Mouse (Mus musculus): ENCODE measurements at regions not wholly inside any gene's neighbourhood (a gene's known extent, or its start where the extent isn't known, plus 50 kb on each side); places are given as distances from the start of the nearest gene placed in this dataset.

DNA sequence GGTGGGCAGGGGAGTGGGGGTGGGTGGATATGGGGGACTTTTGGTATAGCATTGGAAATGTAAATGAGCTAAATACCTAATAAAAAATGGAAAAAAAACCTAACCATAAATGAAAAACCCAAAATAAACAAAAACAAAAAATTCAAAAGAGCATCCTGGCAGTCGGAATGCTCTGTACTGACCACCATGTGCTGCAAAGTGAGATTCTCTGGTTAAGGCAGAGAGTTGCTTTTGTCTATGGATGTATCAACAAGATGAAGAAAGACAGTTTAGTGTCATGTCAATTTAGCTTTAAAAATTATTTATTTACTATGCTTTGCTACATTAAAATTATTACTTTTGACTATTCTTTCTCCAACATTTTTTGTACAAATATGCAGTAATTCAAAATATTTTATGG lies 88.5 kb downstream of the E330014E10Rik start:
- DNase-seq, result no peak

DNA sequence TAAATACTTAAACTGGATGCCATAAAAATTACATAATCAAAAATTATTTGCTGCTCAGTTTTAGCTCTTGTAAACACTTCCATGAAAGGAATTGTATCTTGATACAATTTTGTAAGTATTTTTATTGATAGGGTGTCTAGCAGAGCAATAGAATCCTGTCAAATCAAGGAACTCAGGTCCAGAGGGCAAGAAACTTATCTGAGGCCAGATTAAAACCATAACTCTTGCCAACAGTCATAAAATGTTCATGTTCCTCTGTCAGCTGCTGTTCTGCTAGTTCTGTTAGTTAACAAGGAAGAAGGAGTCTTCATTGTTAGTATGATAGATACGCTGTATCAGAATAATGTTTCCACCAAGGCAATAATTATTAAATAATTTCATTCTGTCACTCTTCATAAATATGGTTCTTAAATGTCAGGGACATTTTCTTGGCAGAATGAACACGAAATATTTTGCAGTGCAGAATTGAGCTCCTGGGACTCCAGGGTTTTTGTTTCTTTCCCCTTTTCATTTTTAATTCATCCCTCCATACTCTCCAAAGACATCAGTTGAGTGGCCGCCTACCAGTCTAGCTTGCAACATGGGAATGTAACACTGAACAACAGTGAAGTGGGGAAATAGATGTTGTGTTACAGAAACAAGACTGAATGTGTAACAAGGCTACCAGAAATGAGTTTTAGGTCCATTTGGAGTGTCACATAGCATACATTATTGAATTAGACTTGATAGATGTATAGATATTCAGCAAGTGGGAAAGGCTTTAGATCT lies 89.1 kb downstream of the E330014E10Rik start:
- DNase-seq, result no peak

DNA sequence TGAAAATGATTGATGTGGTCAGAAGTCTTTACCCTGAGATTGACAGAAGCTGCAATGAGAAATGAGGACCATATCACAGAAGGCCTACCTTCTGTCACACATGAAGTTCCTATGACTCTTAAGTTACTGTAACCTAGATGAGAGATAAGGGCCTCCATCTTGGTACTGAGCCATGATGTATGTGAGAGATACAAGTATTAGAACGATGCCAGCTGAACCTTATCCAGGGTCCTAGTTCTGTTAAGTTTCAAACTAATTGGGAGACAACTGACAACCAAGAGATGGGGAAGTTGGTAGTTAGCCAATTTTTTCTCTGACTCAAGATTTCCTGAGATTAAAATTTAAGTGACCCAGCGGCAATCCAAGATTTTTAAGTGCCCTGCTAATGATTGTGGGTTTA lies 89.7 kb downstream of the E330014E10Rik start:
- DNase-seq, result no peak

DNA sequence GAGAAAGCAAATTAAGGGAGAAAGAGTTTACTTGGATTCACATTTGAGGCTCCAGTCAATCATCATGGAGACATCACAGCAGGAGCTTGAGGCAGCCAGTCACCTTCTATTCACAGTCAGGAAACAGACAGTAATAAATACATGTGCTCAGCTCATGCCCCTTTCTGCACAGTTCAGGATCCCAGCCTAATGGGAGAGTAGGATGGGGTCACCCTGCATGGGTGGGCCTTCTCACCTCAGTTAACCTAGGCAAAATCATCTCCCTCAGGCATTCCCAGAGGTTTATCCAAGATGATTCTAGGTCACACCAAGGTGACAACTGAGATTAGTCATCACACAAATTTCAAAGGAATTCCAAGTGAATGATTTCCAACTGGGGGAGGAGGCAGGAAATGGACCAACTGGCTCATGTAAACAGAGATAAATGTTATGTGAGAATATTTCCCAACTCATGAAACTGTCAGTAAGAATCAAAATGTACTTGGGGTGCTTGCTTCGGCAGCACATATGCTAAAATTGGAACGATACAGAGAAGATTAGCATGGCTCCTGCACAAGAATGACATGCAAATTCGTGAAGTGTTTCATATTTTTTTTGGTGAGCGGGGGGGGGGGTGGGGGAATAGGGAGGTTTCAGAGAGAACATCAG lies 89.8 kb upstream of the Cxcl13 start:
- peak; percentile 25 for DNase-seq

DNA sequence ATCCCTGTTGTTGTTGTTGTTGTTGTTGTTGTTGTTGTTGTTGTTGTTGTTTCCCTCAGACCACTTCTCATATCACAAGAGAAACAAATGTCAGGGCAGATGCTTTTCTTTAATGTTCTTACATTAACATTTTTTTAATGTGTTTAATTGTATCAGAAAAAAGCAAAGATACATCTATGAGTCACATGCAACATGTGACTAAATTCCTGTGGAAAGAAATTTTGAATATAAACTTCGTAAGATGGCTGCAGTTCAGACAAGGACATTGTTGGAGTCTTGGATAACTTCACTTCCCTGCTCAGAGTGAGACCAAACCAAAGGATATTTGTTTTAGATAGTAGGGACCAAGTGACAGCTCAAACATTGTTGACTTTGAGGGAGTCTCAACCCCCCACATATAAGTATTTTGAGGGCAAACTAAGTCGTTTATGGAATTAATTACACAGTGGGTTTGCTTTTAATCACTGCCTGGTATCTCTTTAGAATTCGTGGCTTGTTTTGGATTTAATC lies 86.4 kb upstream of the Cxcl13 start:
- DNase-seq, result no peak

DNA sequence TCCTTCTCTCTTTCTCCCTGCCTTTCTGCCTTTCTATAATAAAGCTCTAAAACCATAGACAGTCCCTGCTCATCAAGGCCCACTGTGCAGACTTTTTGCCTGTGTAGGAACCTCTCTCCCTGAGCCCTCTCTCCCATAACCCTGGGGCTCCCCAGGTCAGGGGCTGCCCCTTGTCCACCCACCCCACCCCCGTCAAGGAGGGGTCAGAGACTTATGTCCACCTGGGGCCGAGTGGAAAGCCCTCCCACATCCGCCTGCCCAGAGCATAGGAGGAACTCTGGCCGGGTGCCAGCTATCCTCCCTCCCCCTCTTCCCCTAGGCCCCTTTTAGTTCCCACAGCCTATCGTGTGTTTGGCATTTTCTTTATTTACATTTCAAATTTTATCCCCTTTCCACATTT lies 81.8 kb upstream of the Cxcl13 start:
- DNase-seq, result peak; percentile 16

DNA sequence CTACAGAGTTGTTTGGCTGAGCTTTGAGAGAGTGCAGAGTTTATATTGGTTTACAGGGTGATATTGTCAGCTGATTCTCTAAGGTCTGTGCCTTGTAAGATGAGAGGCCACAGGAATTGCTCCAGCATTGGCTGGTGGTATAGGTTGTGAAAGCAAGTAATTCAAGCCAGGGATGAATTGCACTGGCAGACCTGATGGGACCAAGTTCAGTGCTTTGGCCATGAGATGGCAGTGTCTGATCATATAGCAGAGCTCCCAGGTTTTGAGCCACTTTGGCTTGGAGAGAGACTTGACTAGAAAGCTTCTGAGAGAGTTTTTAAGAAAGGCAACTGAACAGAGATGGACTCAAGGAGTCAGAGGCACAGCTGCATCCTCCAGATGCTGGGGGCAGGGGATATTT lies 75.8 kb upstream of the Cxcl13 start:
- DNase-seq, result peak; percentile 69

Data from kidney, postnatal 10 days (tissue).